In the genomic region with DNA sequence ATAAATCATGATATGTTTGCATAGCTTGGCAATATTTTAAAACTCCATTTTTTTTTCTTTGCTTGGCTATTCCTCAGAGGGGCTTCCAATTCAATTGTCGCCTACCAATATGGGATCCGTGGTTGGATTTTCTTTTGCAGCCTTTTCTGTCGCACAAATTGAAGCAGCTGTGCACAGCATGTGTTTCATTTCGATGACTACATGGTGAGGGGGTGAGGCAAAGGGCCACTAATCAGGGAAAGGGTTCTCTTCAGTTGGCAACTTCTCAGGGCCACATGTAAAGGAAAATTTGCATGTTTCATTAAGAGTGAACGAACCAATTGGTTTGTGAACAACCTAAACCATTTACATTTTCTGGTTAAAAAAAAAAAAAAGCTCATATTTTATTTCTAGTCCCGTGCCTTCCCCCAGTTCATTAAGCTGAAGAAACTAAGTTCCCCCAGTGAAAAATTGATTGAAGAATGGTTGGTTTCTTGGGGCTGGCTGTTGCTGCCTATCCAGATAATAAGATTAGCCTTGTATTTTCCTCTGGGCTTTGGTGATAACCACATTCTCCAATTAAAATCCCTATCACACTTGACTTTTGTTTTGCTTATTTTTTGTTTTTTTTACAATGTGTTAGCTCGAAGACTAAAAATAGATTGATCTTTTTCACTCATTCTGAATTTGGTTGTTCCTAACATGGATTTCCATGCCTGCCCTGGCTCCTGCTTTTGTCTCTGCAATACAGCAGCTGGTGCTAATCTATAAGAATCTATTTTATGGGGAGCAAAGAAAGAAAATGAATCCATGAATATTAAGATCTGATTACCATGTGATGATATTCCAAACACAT, we compare ENCODE assay signal across 23 mouse cellular contexts. TPM values are rescaled to one million over a fixed set of nuclear protein-coding genes. Genes with fewer than 3 reads are reported as not detected.
DNase-seq lines count a peak whose midpoint lies in the region; ATAC-seq and TF ChIP-seq lines count a peak whose summit lies in the region.
"Had no signal": no experiment of that assay in that cellular context is flagged by ENCODE, and none has a peak within 500 bp of the region (broad histone marks: within the 10 kb centered on the region; RNA-seq: fewer than 3 reads in every experiment).

No protein-coding gene starts in this region.

- ATAC-seq in forebrain, embryonic 11.5 days (replicated peaks; ENCODE audit: low FRiP score) = 0 out of 2 replicates have a peak, but pooled peaks have one; percentile 55
- ATAC-seq in forebrain, embryonic 14.5 days = peak; percentile 50; the same call in 1 of the 2 replicates
- ATAC-seq in midbrain, embryonic 16.5 days = no peak
- no peak for ATAC-seq in granulocyte monocyte progenitor cell, adult 5-6 weeks (replicated peaks; ENCODE audit: poor library complexity, severe bottlenecking)
- no peak for ATAC-seq in intestine, postnatal 0 days
- ATAC-seq: activated CD4-positive, CD25-positive, alpha-beta regulatory T cell, adult 4 months; CD4-positive, CD25-positive, alpha-beta regulatory T cell, adult 4 months had no signal

- no peaks in the 10 kb centered on the region; the same call in 1 of the 2 replicates for H3K4me1 ChIP-seq in forebrain, embryonic 11.5 days (replicated peaks; ENCODE audit: control insufficient read depth, insufficient read depth, low read length)
- H3K4me1 ChIP-seq in forebrain, embryonic 10.5 days = peaks cover 5% of the 10 kb centered on the region; the same call in 1 of the 2 replicates
- H3K4me1 ChIP-seq in forebrain, embryonic 14.5 days (ENCODE audit: control insufficient read depth, insufficient read depth, low read length) = peaks cover 5% of the 10 kb centered on the region; the same call in 1 of the 2 replicates
- peaks cover 16% of the 10 kb centered on the region for H3K4me1 ChIP-seq in midbrain, embryonic 16.5 days (ENCODE audit: control insufficient read depth, insufficient read depth, low read length)
- H3K4me1 ChIP-seq in intestine, postnatal 0 days (replicated peaks; ENCODE audit: control insufficient read depth, insufficient read depth, low read length) = no peaks in the 10 kb centered on the region
- H3K4me1 ChIP-seq: embryonic facial prominence, embryonic 15.5 days; heart, embryonic 10.5 days; liver, embryonic 15.5 days; stomach, embryonic 15.5 days had no signal

- no peaks in the 10 kb centered on the region for H3K9me3 ChIP-seq in forebrain, embryonic 11.5 days (ENCODE audit: control insufficient read depth, low read length)
- no peaks in the 10 kb centered on the region for H3K9me3 ChIP-seq in forebrain, embryonic 10.5 days
- H3K9me3 ChIP-seq in forebrain, embryonic 14.5 days (replicated peaks; ENCODE audit: control insufficient read depth, low read length) = no peaks in the 10 kb centered on the region
- no peaks in the 10 kb centered on the region for H3K9me3 ChIP-seq in midbrain, embryonic 16.5 days (replicated peaks; ENCODE audit: control insufficient read depth, low read length, poor library complexity, severe bottlenecking)
- no peaks in the 10 kb centered on the region for H3K9me3 ChIP-seq in intestine, postnatal 0 days (ENCODE audit: control insufficient read depth)
- H3K9me3 ChIP-seq: embryonic facial prominence, embryonic 15.5 days; heart, embryonic 10.5 days; liver, embryonic 15.5 days; stomach, embryonic 15.5 days had no signal

- no peak overlapping the region for H3K4me2 ChIP-seq in forebrain, embryonic 11.5 days (ENCODE audit: low read depth, low read length, severe bottlenecking)
- H3K4me2 ChIP-seq in forebrain, embryonic 14.5 days (ENCODE audit: low read length) = no peak overlapping the region
- no peak overlapping the region for H3K4me2 ChIP-seq in midbrain, embryonic 16.5 days (ENCODE audit: low read length)
- H3K4me2 ChIP-seq in intestine, postnatal 0 days (replicated peaks; ENCODE audit: low read depth) = no peak overlapping the region
- H3K4me2 ChIP-seq: embryonic facial prominence, embryonic 15.5 days; liver, embryonic 15.5 days; stomach, embryonic 15.5 days had no signal

- DNase-seq in forebrain, embryonic 11.5 days (ENCODE audit: low spot score) = no peak
- no peak for DNase-seq in forebrain, embryonic 10.5 days (ENCODE audit: extremely low spot score, low spot score)
- peak; percentile 6 for DNase-seq in layer of hippocampus, adult 9-11 months
- no peak for DNase-seq in layer of hippocampus, postnatal 36 days
- peak; percentile 66 for DNase-seq in forebrain, embryonic 14.5 days (ENCODE audit: low spot score)
- DNase-seq: adrenal gland, postnatal 14 days; cerebellum, adult 11 months; kidney, adult 8-10 months; kidney, postnatal 14 days; right cerebral cortex, postnatal 25 days; thymus, adult 18-20 months had no signal

- H3K36me3 ChIP-seq in forebrain, embryonic 11.5 days (ENCODE audit: control insufficient read depth, insufficient read depth, low read length) = no peaks in the 10 kb centered on the region
- H3K36me3 ChIP-seq in forebrain, embryonic 10.5 days (replicated peaks) = no peaks in the 10 kb centered on the region
- 0 out of 2 replicates have a peak, but pooled peaks cover 3% of the 10 kb centered on the region for H3K36me3 ChIP-seq in forebrain, embryonic 14.5 days (ENCODE audit: control insufficient read depth, insufficient read depth, low read length)
- H3K36me3 ChIP-seq in midbrain, embryonic 16.5 days (ENCODE audit: control insufficient read depth, insufficient read depth, low read length) = no peaks in the 10 kb centered on the region
- no peaks in the 10 kb centered on the region for H3K36me3 ChIP-seq in intestine, postnatal 0 days (ENCODE audit: control insufficient read depth, insufficient read depth)
- H3K36me3 ChIP-seq: embryonic facial prominence, embryonic 15.5 days; heart, embryonic 10.5 days; liver, embryonic 15.5 days; stomach, embryonic 15.5 days had no signal

- no peak overlapping the region for H3K4me3 ChIP-seq in forebrain, embryonic 11.5 days (ENCODE audit: low read depth, low read length)
- no peak overlapping the region for H3K4me3 ChIP-seq in forebrain, embryonic 10.5 days
- H3K4me3 ChIP-seq in forebrain, embryonic 14.5 days (ENCODE audit: low read depth, low read length) = no peak overlapping the region
- no peak overlapping the region for H3K4me3 ChIP-seq in midbrain, embryonic 16.5 days (ENCODE audit: low read depth, low read length)
- H3K4me3 ChIP-seq in intestine, postnatal 0 days (ENCODE audit: low read depth, low read length) = no peak overlapping the region
- H3K4me3 ChIP-seq: embryonic facial prominence, embryonic 15.5 days; heart, embryonic 10.5 days; liver, embryonic 15.5 days; stomach, embryonic 15.5 days had no signal

- 43% methylated on average over 7 of the region's 7 CpGs for WGBS in forebrain, embryonic 11.5 days
- WGBS in forebrain, embryonic 10.5 days = 64% methylated on average over 7 of the region's 7 CpGs
- WGBS in forebrain, embryonic 14.5 days = 12% methylated on average over 7 of the region's 7 CpGs
- WGBS in midbrain, embryonic 16.5 days = 13% methylated on average over 7 of the region's 7 CpGs
- 48% methylated on average over 7 of the region's 7 CpGs for WGBS in intestine, postnatal 0 days

- TF ChIP-seq CTCF in intestine, postnatal 0 days (IDR thresholded peaks at IDR 0.05; ENCODE audit: low read depth) = no peak

- no peak overlapping the region for H3K27ac ChIP-seq in forebrain, embryonic 11.5 days (ENCODE audit: low read depth, low read length)
- no peak overlapping the region for H3K27ac ChIP-seq in forebrain, embryonic 10.5 days
- H3K27ac ChIP-seq in forebrain, embryonic 14.5 days (ENCODE audit: low read depth, low read length) = peak overlapping the region; percentile 17; the same call in 1 of the 2 replicates
- H3K27ac ChIP-seq in midbrain, embryonic 16.5 days (ENCODE audit: low read length) = peak overlapping the region; percentile 11; the same call in 1 of the 2 replicates
- no peak overlapping the region for H3K27ac ChIP-seq in intestine, postnatal 0 days (ENCODE audit: low read depth, low read length)
- H3K27ac ChIP-seq: embryonic facial prominence, embryonic 15.5 days; heart, embryonic 10.5 days; liver, embryonic 15.5 days; macrophage; stomach, embryonic 15.5 days had no signal

- H3K9ac ChIP-seq in forebrain, embryonic 11.5 days (ENCODE audit: low read length) = no peak overlapping the region
- no peak overlapping the region for H3K9ac ChIP-seq in forebrain, embryonic 14.5 days (ENCODE audit: low read length)
- no peak overlapping the region for H3K9ac ChIP-seq in midbrain, embryonic 16.5 days (ENCODE audit: low read depth, low read length)
- no peak overlapping the region for H3K9ac ChIP-seq in intestine, postnatal 0 days (ENCODE audit: low read depth, low read length)
- H3K9ac ChIP-seq: embryonic facial prominence, embryonic 15.5 days; liver, embryonic 15.5 days; stomach, embryonic 15.5 days had no signal

- H3K27me3 ChIP-seq in forebrain, embryonic 11.5 days (ENCODE audit: control insufficient read depth, insufficient read depth, low read length) = no peaks in the 10 kb centered on the region
- no peaks in the 10 kb centered on the region for H3K27me3 ChIP-seq in forebrain, embryonic 10.5 days (ENCODE audit: poor library complexity, severe bottlenecking)
- H3K27me3 ChIP-seq in forebrain, embryonic 14.5 days (replicated peaks; ENCODE audit: control insufficient read depth, insufficient read depth, low read length) = no peaks in the 10 kb centered on the region
- H3K27me3 ChIP-seq in midbrain, embryonic 16.5 days (ENCODE audit: control insufficient read depth, insufficient read depth, low read depth, low read length) = no peaks in the 10 kb centered on the region
- H3K27me3 ChIP-seq in intestine, postnatal 0 days (replicated peaks; ENCODE audit: control insufficient read depth, insufficient read depth, low read length) = no peaks in the 10 kb centered on the region
- H3K27me3 ChIP-seq: embryonic facial prominence, embryonic 15.5 days; liver, embryonic 15.5 days; stomach, embryonic 15.5 days had no signal

RNA-seq across cellular contexts. Expression of gene Plppr1, which starts 43.1 kb away (rescaled TPM):
- 9.3 and 10.1 TPM in 2 replicates for polyA plus RNA-seq in forebrain, embryonic 11.5 days (2014; fragmentation: Nextera tagmentation; extraction: Ambion mirVana)
- 3.0 and 4.6 TPM in 2 replicates for polyA plus RNA-seq in forebrain, embryonic 10.5 days (2016; fragmentation: Nextera tagmentation; extraction: Ambion mirVana)
- 1 to 10 TPM; 8.5 to 8.6 TPM for total RNA-seq in layer of hippocampus, postnatal 36 days (2021)
- polyA plus RNA-seq in forebrain, embryonic 14.5 days (2014; fragmentation: Nextera tagmentation; extraction: Ambion mirVana) = 41.7 and 52.0 TPM in 2 replicates
- 65.9 and 67.1 TPM in 2 replicates for polyA plus RNA-seq in midbrain, embryonic 16.5 days (2015; fragmentation: Nextera tagmentation; extraction: Ambion mirVana)
- not detected in 2 replicates for total RNA-seq in granulocyte monocyte progenitor cell, adult 5-6 weeks (2014; fragmentation: Nextera tagmentation)
- total RNA-seq in granulocyte monocyte progenitor cell, adult 5-6 weeks (2017) = not detected in 2 replicates
- 0.47 and 0.69 TPM in 2 replicates for polyA plus RNA-seq in intestine, postnatal 0 days (2015; fragmentation: Nextera tagmentation; extraction: Ambion mirVana)
- total RNA-seq: monocyte, adult 5-6 weeks had no signal
- polyA plus RNA-seq: macrophage; urinary bladder, adult 2 months had no signal

Comparison
In these comparisons a context has a peak if more than half of its experiments do, and no peak if none do; other contexts are left out.
1. DNase-seq: peak in layer of hippocampus, adult 9-11 months (single experiment) and forebrain, embryonic 14.5 days (single experiment); none in forebrain, embryonic 11.5 days (single experiment), forebrain, embryonic 10.5 days (single experiment) and layer of hippocampus, postnatal 36 days (0 of 2).
2. H3K27ac ChIP-seq: peak in forebrain, embryonic 14.5 days (single experiment) and midbrain, embryonic 16.5 days (single experiment); none in forebrain, embryonic 11.5 days (single experiment), forebrain, embryonic 10.5 days (single experiment) and intestine, postnatal 0 days (single experiment).
3. ATAC-seq: peak in forebrain, embryonic 11.5 days (single experiment) and forebrain, embryonic 14.5 days (single experiment); none in midbrain, embryonic 16.5 days (single experiment), granulocyte monocyte progenitor cell, adult 5-6 weeks (single experiment) and intestine, postnatal 0 days (single experiment).